Mouse (Mus musculus): ENCODE data around the gene Ccdc107. TPM values are rescaled to one million over a fixed set of nuclear protein-coding genes. Genes with fewer than 3 reads are reported as not detected.

Ccdc107 gene
- polyA plus RNA-seq, 1 experiment from 2014 or later = 85.8 TPM

GRCm38 (mm10) chr4:43530081-43530501 is 37.4 kb downstream of the Ccdc107 start:
- no peak overlapping the region for H3K4me3 ChIP-seq (ENCODE audit: control insufficient read depth in 1 of 2, insufficient read depth in 1 of 2, low read depth in 1 of 2, low read length in 2 of 2)
- WGBS = 27% methylated on average over 8 of the region's 8 CpGs
- ATAC-seq (ENCODE audit: insufficient number of reproducible peaks, insufficient read depth, low FRiP score, low read depth) = 0 out of 2 replicates have a peak, but pooled peaks have one; percentile 14
- no peaks in the 10 kb centered on the region for H3K27me3 ChIP-seq (ENCODE audit: control insufficient read depth, insufficient read depth, low read length)
- no peak overlapping the region for H3K4me2 ChIP-seq (ENCODE audit: low read length)
- H3K36me3 ChIP-seq (ENCODE audit: control insufficient read depth, insufficient read depth, low read length) = peaks cover 44% of the 10 kb centered on the region
- H3K27ac ChIP-seq (replicated peaks in 1 of 2; ENCODE audit: control insufficient read depth in 1 of 2, insufficient read depth in 1 of 2, low read depth in 2 of 2, low read length in 2 of 2) = peak overlapping the region; percentile 32 to 60
- no peak overlapping the region for H3K9ac ChIP-seq (ENCODE audit: low read length)
- H3K4me1 ChIP-seq (ENCODE audit: control insufficient read depth in 2 of 2, insufficient read depth in 2 of 2, low read length in 2 of 2) = peaks cover 4 to 15% of the 10 kb centered on the region in 2 experiments
- 0 out of 2 replicates have a peak, but pooled peaks cover 2% of the 10 kb centered on the region for H3K9me3 ChIP-seq (ENCODE audit: control insufficient read depth, low read length)

GRCm38 (mm10) chr4:43530581-43530980 is 37.9 kb downstream of the Ccdc107 start:
- Histone ChIP-seq H3K4me1 (ENCODE audit: control insufficient read depth in 2 of 2, insufficient read depth in 2 of 2, low read length in 2 of 2) (peaks cover 4 to 15% of the 10 kb centered on the region in 2 experiments), H3K27me3 (ENCODE audit: control insufficient read depth, insufficient read depth, low read length) (no peaks in the 10 kb centered on the region), H3K27ac (replicated peaks in 1 of 2; ENCODE audit: control insufficient read depth in 1 of 2, insufficient read depth in 1 of 2, low read depth in 2 of 2, low read length in 2 of 2) (peak overlapping the region; percentile 32 to 60), H3K9me3 (ENCODE audit: control insufficient read depth, low read length) (0 out of 2 replicates have a peak, but pooled peaks cover 2% of the 10 kb centered on the region), H3K9ac (ENCODE audit: low read length) (no peak overlapping the region), H3K4me3 (ENCODE audit: control insufficient read depth in 1 of 2, insufficient read depth in 1 of 2, low read depth in 1 of 2, low read length in 2 of 2) (no peak overlapping the region), H3K36me3 (ENCODE audit: control insufficient read depth, insufficient read depth, low read length) (peaks cover 49% of the 10 kb centered on the region), H3K4me2 (ENCODE audit: low read length) (no peak overlapping the region)
- no peak for ATAC-seq (ENCODE audit: insufficient number of reproducible peaks, insufficient read depth, low FRiP score, low read depth)
- WGBS = 12% methylated on average over 7 of the region's 7 CpGs

DNA sequence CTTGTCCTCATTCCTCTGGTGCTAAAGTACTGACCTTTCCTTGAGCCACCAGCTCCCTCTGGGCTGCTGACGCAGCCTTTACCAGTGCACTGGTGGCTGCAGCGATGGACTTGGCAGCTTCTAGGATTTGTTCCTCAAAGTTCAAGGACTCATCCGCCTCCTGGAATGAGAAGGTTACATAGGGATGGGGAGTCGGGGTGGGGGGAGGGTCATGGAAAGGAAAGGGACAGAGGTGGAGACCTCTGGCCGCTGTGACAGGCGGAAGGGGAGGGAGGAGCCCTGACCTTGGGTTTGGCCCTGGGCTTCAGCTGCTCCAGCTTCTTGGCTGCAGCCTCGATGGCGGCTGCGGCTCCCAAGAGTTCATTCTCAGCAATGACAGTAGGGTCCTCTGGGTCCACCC is 40.6 kb downstream of the Ccdc107 start:
- H3K36me3 ChIP-seq (ENCODE audit: control insufficient read depth, insufficient read depth, low read length) = peaks cover 75% of the 10 kb centered on the region
- H3K4me2 ChIP-seq (ENCODE audit: low read length) = no peak overlapping the region
- no peak overlapping the region for H3K27ac ChIP-seq (replicated peaks in 1 of 2; ENCODE audit: control insufficient read depth in 1 of 2, insufficient read depth in 1 of 2, low read depth in 2 of 2, low read length in 2 of 2)
- no peak for ATAC-seq (ENCODE audit: insufficient number of reproducible peaks, insufficient read depth, low FRiP score, low read depth)
- WGBS = 84% methylated on average over 9 of the region's 9 CpGs
- H3K27me3 ChIP-seq (ENCODE audit: control insufficient read depth, insufficient read depth, low read length) = no peaks in the 10 kb centered on the region
- H3K4me1 ChIP-seq (ENCODE audit: control insufficient read depth in 2 of 2, insufficient read depth in 2 of 2, low read length in 2 of 2) = peaks cover 4 to 15% of the 10 kb centered on the region in 2 experiments
- no peak overlapping the region for H3K9ac ChIP-seq (ENCODE audit: low read length)
- no peaks in the 10 kb centered on the region for H3K9me3 ChIP-seq (ENCODE audit: control insufficient read depth, low read length)
- H3K4me3 ChIP-seq (ENCODE audit: control insufficient read depth in 1 of 2, insufficient read depth in 1 of 2, low read depth in 1 of 2, low read length in 2 of 2) = no peak overlapping the region

GRCm38 (mm10) chr4:43535628-43536027 is 42.9 kb downstream of the Ccdc107 start:
- Histone ChIP-seq H3K4me1 (ENCODE audit: control insufficient read depth in 2 of 2, insufficient read depth in 2 of 2, low read length in 2 of 2) (0 out of 4 replicates have a peak, but pooled peaks cover 0 to 6% of the 10 kb centered on the region in 2 experiments), H3K36me3 (ENCODE audit: control insufficient read depth, insufficient read depth, low read length) (peaks cover 99% of the 10 kb centered on the region), H3K9me3 (ENCODE audit: control insufficient read depth, low read length) (no peaks in the 10 kb centered on the region), H3K9ac (ENCODE audit: low read length) (no peak overlapping the region), H3K4me2 (ENCODE audit: low read length) (no peak overlapping the region), H3K27ac (replicated peaks in 1 of 2; ENCODE audit: control insufficient read depth in 1 of 2, insufficient read depth in 1 of 2, low read depth in 2 of 2, low read length in 2 of 2) (no peak overlapping the region), H3K4me3 (ENCODE audit: control insufficient read depth in 1 of 2, insufficient read depth in 1 of 2, low read depth in 1 of 2, low read length in 2 of 2) (no peak overlapping the region), H3K27me3 (ENCODE audit: control insufficient read depth, insufficient read depth, low read length) (no peaks in the 10 kb centered on the region)
- 92% methylated on average over 8 of the region's 8 CpGs for WGBS
- ATAC-seq (ENCODE audit: insufficient number of reproducible peaks, insufficient read depth, low FRiP score, low read depth) = no peak; the same call in 1 of the 2 replicates

DNA sequence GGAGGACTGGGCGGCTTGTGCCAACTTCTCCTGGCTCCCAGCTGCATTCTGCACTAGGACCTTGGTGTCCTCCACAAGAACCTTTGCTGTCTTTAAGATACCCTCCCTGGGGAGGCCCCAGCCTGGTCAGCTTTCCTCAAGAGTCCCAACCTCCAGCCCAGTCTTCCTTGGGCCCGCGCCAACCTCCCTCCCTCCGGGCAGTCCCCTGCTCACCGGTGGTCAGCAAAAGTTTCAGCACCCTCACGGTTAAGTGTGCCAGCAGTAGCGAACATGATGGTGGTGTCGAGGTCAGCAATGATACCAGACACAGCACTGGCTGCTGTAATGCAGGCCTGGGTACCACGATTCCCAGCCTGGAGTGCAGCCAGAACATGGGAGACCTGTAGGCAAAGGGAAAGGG is 43.3 kb downstream of the Ccdc107 start:
- H3K27me3 ChIP-seq (ENCODE audit: control insufficient read depth, insufficient read depth, low read length) = no peaks in the 10 kb centered on the region
- H3K4me2 ChIP-seq (ENCODE audit: low read length) = no peak overlapping the region
- no peak overlapping the region for H3K27ac ChIP-seq (replicated peaks in 1 of 2; ENCODE audit: control insufficient read depth in 1 of 2, insufficient read depth in 1 of 2, low read depth in 2 of 2, low read length in 2 of 2)
- no peak overlapping the region for H3K9ac ChIP-seq (ENCODE audit: low read length)
- WGBS = 82% methylated on average over 9 of the region's 9 CpGs
- no peaks in the 10 kb centered on the region for H3K9me3 ChIP-seq (ENCODE audit: control insufficient read depth, low read length)
- H3K4me1 ChIP-seq (ENCODE audit: control insufficient read depth in 2 of 2, insufficient read depth in 2 of 2, low read length in 2 of 2) = 0 out of 4 replicates have a peak, but pooled peaks cover 0 to 2% of the 10 kb centered on the region in 2 experiments
- ATAC-seq (ENCODE audit: insufficient number of reproducible peaks, insufficient read depth, low FRiP score, low read depth) = no peak; the same call in 1 of the 2 replicates
- peaks cover 100% of the 10 kb centered on the region for H3K36me3 ChIP-seq (ENCODE audit: control insufficient read depth, insufficient read depth, low read length)
- no peak overlapping the region for H3K4me3 ChIP-seq (ENCODE audit: control insufficient read depth in 1 of 2, insufficient read depth in 1 of 2, low read depth in 1 of 2, low read length in 2 of 2)

GRCm38 (mm10) chr4:43542044-43542443 is 49.3 kb downstream of the Ccdc107 start:
- no peaks in the 10 kb centered on the region for H3K27me3 ChIP-seq (ENCODE audit: control insufficient read depth, insufficient read depth, low read length)
- peaks cover 100% of the 10 kb centered on the region for H3K36me3 ChIP-seq (ENCODE audit: control insufficient read depth, insufficient read depth, low read length)
- no peak overlapping the region for H3K9ac ChIP-seq (ENCODE audit: low read length)
- no peak overlapping the region for H3K4me3 ChIP-seq (ENCODE audit: control insufficient read depth in 1 of 2, insufficient read depth in 1 of 2, low read depth in 1 of 2, low read length in 2 of 2)
- no peak overlapping the region for H3K4me2 ChIP-seq (ENCODE audit: low read length)
- no peaks in the 10 kb centered on the region for H3K4me1 ChIP-seq (ENCODE audit: control insufficient read depth in 2 of 2, insufficient read depth in 2 of 2, low read length in 2 of 2)
- WGBS = 83% methylated on average over 3 of the region's 3 CpGs
- no peak for ATAC-seq (ENCODE audit: insufficient number of reproducible peaks, insufficient read depth, low FRiP score, low read depth)
- H3K9me3 ChIP-seq (ENCODE audit: control insufficient read depth, low read length) = no peaks in the 10 kb centered on the region
- H3K27ac ChIP-seq (replicated peaks in 1 of 2; ENCODE audit: control insufficient read depth in 1 of 2, insufficient read depth in 1 of 2, low read depth in 2 of 2, low read length in 2 of 2) = no peak overlapping the region

Other genes starting within 250 kb of the Ccdc107 start
- gene Atp8b5, start 225.7 kb upstream of the Ccdc107 start, polyA plus RNA-seq (2014; fragmentation: Nextera tagmentation; extraction: Ambion mirVana) = 0.20 and 0.43 TPM in 2 replicates
- 6.4 and 10.9 TPM in 2 replicates for gene Rusc2, start 110.9 kb upstream of the Ccdc107 start, polyA plus RNA-seq (2014; fragmentation: Nextera tagmentation; extraction: Ambion mirVana)
- 0.16 TPM in 1 of 2 replicates, not detected in the other for gene Fam166b, start 63.8 kb upstream of the Ccdc107 start, polyA plus RNA-seq (2014; fragmentation: Nextera tagmentation; extraction: Ambion mirVana)
- 8.9 and 9.4 TPM in 2 replicates for gene Tesk1, start 51.0 kb upstream of the Ccdc107 start, polyA plus RNA-seq (2014; fragmentation: Nextera tagmentation; extraction: Ambion mirVana)
- gene Cd72, start 38.3 kb upstream of the Ccdc107 start, polyA plus RNA-seq (2014; fragmentation: Nextera tagmentation; extraction: Ambion mirVana) = 3.1 and 3.9 TPM in 2 replicates
- not detected in 2 replicates for gene Sit1, start 9.2 kb upstream of the Ccdc107 start, polyA plus RNA-seq (2014; fragmentation: Nextera tagmentation; extraction: Ambion mirVana)
- 28.7 and 31.0 TPM in 2 replicates for gene Arhgef39, start 6.8 kb downstream of the Ccdc107 start, polyA plus RNA-seq (2014; fragmentation: Nextera tagmentation; extraction: Ambion mirVana)
- 2.1 and 2.4 TPM in 2 replicates for gene Car9, start 14.1 kb downstream of the Ccdc107 start, polyA plus RNA-seq (2014; fragmentation: Nextera tagmentation; extraction: Ambion mirVana)
- gene Tpm2, start 30.9 kb downstream of the Ccdc107 start, polyA plus RNA-seq (2014; fragmentation: Nextera tagmentation; extraction: Ambion mirVana) = 142 and 159 TPM in 2 replicates
- gene Creb3, start 69.4 kb downstream of the Ccdc107 start, polyA plus RNA-seq (2014; fragmentation: Nextera tagmentation; extraction: Ambion mirVana) = 57.3 and 62.3 TPM in 2 replicates
- 77.5 and 90.9 TPM in 2 replicates for gene Tln1, start 69.8 kb downstream of the Ccdc107 start, polyA plus RNA-seq (2014; fragmentation: Nextera tagmentation; extraction: Ambion mirVana)
- 18.3 and 24.9 TPM in 2 replicates for gene Rgp1, start 85.8 kb downstream of the Ccdc107 start, polyA plus RNA-seq (2014; fragmentation: Nextera tagmentation; extraction: Ambion mirVana)
- gene Gba2, start 86.0 kb downstream of the Ccdc107 start, polyA plus RNA-seq (2014; fragmentation: Nextera tagmentation; extraction: Ambion mirVana) = 16.5 and 16.7 TPM in 2 replicates
- 0.36 TPM in 1 of 2 replicates, not detected in the other for gene Msmp, start 91.6 kb downstream of the Ccdc107 start, polyA plus RNA-seq (2014; fragmentation: Nextera tagmentation; extraction: Ambion mirVana)
- 10.6 and 13.2 TPM in 2 replicates for gene Npr2, start 139.0 kb downstream of the Ccdc107 start, polyA plus RNA-seq (2014; fragmentation: Nextera tagmentation; extraction: Ambion mirVana)
- 0.18 and 0.77 TPM in 2 replicates for gene Spag8, start 160.7 kb downstream of the Ccdc107 start, polyA plus RNA-seq (2014; fragmentation: Nextera tagmentation; extraction: Ambion mirVana)
- 194 and 213 TPM in 2 replicates for gene Hint2, start 163.6 kb downstream of the Ccdc107 start, polyA plus RNA-seq (2014; fragmentation: Nextera tagmentation; extraction: Ambion mirVana)
- gene Tmem8b, start 176.1 kb downstream of the Ccdc107 start, polyA plus RNA-seq (2014; fragmentation: Nextera tagmentation; extraction: Ambion mirVana) = 4.2 and 4.5 TPM in 2 replicates
- 3.9 and 4.5 TPM in 2 replicates for gene Fam221b, start 176.2 kb downstream of the Ccdc107 start, polyA plus RNA-seq (2014; fragmentation: Nextera tagmentation; extraction: Ambion mirVana)
- gene Olfr70, start 207.9 kb downstream of the Ccdc107 start, polyA plus RNA-seq (2014; fragmentation: Nextera tagmentation; extraction: Ambion mirVana) = not detected in 2 replicates
- not detected in 2 replicates for gene Olfr71, start 217.4 kb downstream of the Ccdc107 start, polyA plus RNA-seq (2014; fragmentation: Nextera tagmentation; extraction: Ambion mirVana)
- 0.81 and 1.5 TPM in 2 replicates for gene Hrct1, start 234.3 kb downstream of the Ccdc107 start, polyA plus RNA-seq (2014; fragmentation: Nextera tagmentation; extraction: Ambion mirVana)
- 0.23 and 0.42 TPM in 2 replicates for gene Spaar, start 237.1 kb downstream of the Ccdc107 start, polyA plus RNA-seq (2014; fragmentation: Nextera tagmentation; extraction: Ambion mirVana)

Data from heart, embryonic 14.5 days (tissue).